Mouse (Mus musculus): ENCODE data around the gene Rapgef6.
A peak's percentile ranks its signal among the peaks of the same experiment; 100 is the strongest.

The Rapgef6 gene

GRCm38 (mm10) chr11:54735114-54735513 lies 212.5 kb downstream of the Rapgef6 start:
- DNase-seq (ENCODE audit: low read depth, low spot score): no peak

- no peak for DNase-seq (ENCODE audit: low read depth, low spot score)
Observed at GRCm38 (mm10) chr11:54736903-54737302, 214.3 kb downstream of the Rapgef6 start.

- DNase-seq (ENCODE audit: low read depth, low spot score): no peak
Observed at GRCm38 (mm10) chr11:54739012-54739750, 216.5 kb downstream of the Rapgef6 start.

- no peak for DNase-seq (ENCODE audit: low read depth, low spot score)
Observed at GRCm38 (mm10) chr11:54741330-54741729, 218.7 kb downstream of the Rapgef6 start.

- DNase-seq (ENCODE audit: low read depth, low spot score): peak; percentile 67
Observed at GRCm38 (mm10) chr11:54744231-54744630, 221.6 kb downstream of the Rapgef6 start.

All from ZHBTc4 (cell line).